Mouse (Mus musculus) gastrocnemius, postnatal 25 days (tissue): ENCODE data around the gene Otulin. TPM values are rescaled to one million over a fixed set of nuclear protein-coding genes. Genes with fewer than 3 reads are reported as not detected.

ENCODE experiments used
- DNase-seq: peaks from one replicate; pipeline ENCODE4 v3.0.0; 2022
- total RNA-seq, 2 experiments: library from RNA; stranded (reverse); gene quantifications; 1 replicate in 1 of 2; 2 replicates in 1 of 2; pipeline ENCODE4 v1.2.3; 2021

Gene Otulin
- total RNA-seq, 2 experiments from 2014 or later = 21.1 to 23.3 TPM

- DNase-seq = no peak
Measured at GRCm38 (mm10) chr15:27549878-27550277, 80.6 kb downstream of the Otulin start.

- no peak for DNase-seq
Measured at GRCm38 (mm10) chr15:27549071-27549470, 81.4 kb downstream of the Otulin start.

GRCm38 (mm10) chr15:27548110-27548509 lies 82.4 kb downstream of the Otulin start:
- DNase-seq = no peak

DNA sequence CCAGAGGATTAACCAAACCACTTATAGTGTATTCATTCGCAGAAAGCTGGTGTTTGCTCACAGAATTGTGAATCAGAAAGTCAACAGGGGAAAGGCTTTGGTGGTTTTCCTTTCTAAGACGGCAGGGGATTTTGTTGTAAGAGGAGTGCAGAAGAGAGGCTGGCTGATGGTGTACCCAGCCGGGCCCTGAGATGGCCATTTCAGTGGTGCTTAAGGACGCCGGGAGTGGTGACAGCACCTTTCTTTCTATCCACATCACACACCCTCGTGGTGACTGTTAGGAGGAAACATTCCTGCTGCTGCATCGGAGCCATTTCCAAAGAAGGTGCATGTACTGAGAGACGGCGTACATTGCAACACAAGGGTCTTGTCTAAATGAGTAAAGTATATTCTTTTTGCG lies 85.3 kb downstream of the Otulin start:
- DNase-seq = no peak

DNA sequence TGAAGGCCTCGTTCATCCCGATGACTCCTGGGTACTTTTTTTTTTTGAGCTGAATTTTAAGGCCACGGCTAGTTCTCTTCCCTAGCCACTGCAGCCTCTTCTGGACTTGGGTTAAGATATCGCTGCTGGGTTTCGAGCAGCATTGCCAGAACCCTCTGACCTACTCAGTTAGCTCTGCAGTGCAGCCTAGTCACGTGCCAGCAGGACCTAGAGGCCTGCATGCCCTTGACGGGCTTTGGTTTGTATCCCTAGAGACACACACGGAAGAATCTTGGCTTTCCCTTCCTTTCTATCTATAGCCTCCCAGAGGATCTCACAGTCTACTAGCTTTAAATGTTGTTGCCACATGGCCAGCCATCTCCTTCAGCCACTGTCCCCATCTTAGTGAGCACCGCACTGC lies 90.7 kb downstream of the Otulin start:
- DNase-seq = peak; percentile 80

DNA sequence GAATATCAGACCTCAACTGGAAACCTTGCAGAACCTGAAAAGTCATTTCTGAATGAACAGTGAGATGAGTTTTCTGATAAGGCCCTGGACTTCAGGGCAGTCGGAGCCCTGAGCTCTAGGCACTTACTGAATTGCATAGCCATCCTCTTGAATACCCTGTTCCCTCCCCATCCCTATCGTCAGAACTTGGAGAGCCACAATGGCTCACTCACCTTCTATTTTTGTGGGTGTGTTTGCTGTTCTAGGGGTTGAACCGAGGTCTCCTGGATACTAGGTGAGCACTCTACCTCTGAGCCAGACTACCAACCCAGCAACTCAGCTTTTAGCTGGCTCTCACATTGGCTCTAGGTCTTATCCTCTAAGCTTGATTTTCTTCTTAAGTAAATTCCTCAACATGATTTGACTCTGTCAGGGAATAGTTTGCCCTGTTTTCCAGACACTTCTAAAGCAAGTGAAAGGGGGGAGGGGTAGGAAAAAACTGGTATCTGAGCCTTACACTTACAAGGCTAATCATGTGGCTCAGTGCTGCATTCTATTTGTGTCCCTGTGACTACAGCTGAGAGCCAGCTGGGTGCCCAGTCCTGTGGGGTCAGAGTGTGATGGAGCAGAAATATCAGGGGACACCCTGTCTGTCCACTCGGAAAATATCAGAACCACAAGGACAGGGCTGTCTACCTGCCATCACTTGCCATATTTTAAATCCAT lies 92.8 kb downstream of the Otulin start:
- peak; percentile 72 for DNase-seq

GRCm38 (mm10) chr15:27536771-27537170 lies 93.7 kb downstream of the Otulin start:
- DNase-seq = no peak

- no peak for DNase-seq
Measured at GRCm38 (mm10) chr15:27536186-27536585, 94.3 kb downstream of the Otulin start.

DNA sequence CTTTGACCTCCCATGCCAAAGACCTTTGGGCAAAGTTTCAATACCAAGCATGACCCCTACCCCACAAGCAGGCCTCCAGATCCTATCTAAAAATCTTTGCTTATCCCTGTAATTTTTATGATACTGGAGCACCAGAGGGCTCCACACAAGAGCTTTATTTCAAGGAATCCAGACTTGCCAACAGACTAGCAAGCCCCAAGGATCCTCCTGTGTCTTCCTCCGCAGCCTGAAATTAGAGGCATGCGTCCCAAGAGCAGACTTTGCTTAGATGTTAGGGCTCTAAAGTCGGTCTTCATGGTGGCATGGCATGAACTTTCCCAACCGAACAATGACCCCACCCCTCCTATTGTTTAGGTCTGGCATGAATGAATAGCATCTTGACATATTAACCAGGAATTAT lies 94.8 kb downstream of the Otulin start:
- DNase-seq = no peak

DNA sequence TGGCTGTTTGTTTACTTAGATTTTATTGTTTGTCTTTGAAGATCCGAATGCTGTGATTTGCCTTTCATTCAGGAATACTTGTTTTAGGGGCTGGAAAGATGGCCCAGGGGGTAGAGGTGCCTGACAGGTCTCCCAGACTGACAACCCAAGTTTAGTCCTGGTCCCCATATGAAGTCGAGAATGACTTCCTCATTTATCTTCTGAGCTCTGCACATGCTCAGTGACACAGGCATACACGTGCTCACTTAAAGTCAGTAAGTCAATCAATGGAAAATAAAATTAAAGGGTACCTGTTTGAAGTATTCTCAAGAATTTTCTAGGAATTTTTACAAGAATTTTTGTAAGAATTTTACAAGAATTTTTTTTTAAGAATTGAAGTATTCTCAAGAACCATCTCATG lies 97.5 kb downstream of the Otulin start:
- no peak for DNase-seq

GRCm38 (mm10) chr15:27530023-27530422 lies 100.5 kb downstream of the Otulin start:
- DNase-seq = no peak

GRCm38 (mm10) chr15:27528896-27529295 lies 101.6 kb downstream of the Otulin start:
- DNase-seq = no peak

DNA sequence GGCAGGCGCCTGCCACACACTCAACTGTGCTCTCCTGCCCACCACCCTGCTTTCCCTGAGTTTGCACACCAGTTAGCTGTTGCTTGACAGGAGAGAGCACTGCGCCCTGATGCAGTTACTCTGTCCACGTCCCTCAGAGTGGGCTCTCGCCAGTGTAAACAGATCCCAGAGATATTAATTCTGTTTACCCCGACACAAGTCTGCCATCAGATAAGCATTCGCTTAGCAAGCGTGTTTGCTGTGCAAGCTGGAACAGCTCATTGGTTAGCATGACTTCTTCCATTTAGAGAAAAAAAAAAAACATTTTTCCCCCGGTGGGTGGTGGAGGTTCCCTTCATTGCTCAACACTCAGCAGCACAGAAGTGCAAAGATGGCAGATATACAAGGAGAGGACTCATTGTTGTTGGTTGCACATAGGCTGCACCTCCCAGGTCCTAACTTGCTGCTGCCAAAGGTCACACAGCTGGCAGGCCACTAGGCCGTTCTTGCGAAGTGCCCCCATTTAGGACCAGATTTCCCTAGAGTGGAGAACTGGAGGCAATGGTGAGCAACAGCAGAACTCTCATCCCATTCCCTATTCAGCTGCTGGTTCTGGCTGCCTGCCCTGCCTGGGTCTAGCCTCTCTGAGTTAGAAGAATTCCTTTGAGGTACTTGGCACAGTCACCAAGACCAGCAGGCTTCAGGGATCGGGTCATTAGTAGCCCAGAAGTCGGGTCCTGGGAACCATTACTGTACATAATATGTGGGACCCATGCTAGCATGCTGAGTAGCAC lies 105.1 kb downstream of the Otulin start:
- DNase-seq = no peak

- DNase-seq = no peak
Measured at GRCm38 (mm10) chr15:27519857-27520256, 110.6 kb downstream of the Otulin start.

GRCm38 (mm10) chr15:27518026-27518425 lies 112.5 kb downstream of the Otulin start:
- DNase-seq = no peak

- DNase-seq = no peak
Measured at GRCm38 (mm10) chr15:27516927-27517326, 113.6 kb downstream of the Otulin start.

GRCm38 (mm10) chr15:27508982-27509381 lies 121.5 kb downstream of the Otulin start:
- DNase-seq = peak; percentile 47

GRCm38 (mm10) chr15:27508169-27508568 lies 122.3 kb downstream of the Otulin start:
- no peak for DNase-seq

- no peak for DNase-seq
Measured at GRCm38 (mm10) chr15:27506893-27507596, 123.4 kb downstream of the Otulin start.

DNA sequence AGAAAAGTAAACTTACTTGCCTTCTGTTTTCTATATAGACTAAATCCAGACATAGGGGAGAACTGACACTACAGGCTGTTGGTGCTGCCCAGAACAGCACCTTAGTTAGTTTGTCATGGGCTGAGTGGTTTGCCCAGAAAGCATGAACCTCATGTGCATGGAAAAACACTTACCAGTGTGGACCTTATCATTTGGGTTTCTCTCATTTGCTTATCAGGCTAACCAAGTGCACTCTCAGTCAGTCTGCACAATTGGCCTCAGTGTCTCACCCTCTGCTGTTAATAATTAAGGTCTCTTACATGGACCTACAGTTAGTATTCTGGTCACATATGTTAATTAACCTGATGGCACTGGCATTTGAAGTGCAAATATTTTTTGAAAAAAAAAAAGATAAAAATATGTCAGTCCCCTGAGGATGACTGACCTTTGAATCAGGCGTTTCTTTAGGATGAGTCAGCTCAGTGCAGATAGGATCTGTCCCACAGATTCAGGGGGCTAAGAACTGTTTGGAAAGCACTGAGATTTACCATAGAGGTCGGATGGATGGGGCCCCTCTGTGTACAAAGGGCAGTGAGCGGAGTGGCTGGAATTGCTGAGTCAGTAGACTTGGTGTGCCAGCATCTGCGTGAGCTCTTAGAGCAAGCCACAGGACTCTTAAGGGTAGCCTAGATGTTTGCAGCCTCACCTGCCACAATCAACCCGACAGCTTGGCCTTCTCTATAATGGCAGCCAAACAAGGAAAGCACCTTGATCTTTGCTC lies 124.2 kb downstream of the Otulin start:
- no peak for DNase-seq

GRCm38 (mm10) chr15:27503801-27504730 lies 126.4 kb downstream of the Otulin start:
- no peak for DNase-seq
